Mouse (Mus musculus): ENCODE measurements around the gene Ugt1a7c.

- no peak for TF ChIP-seq POLR2A (IDR thresholded peaks at IDR 0.05; ENCODE audit: borderline replicate concordance, low read depth, low read length)
- TF ChIP-seq CTCF (IDR thresholded peaks at IDR 0.05; ENCODE audit: low read depth, low read length): no peak
These were observed 70.8 kb downstream of the Ugt1a7c start, which contains the start of gene Ugt1a5 for GRCm38 (mm10) chr1:88165711-88166110.

Data from bone marrow macrophage, adult 2 months (primary cell).